Mouse (Mus musculus): ENCODE measurements around the gene Mis18a.

GRCm38 (mm10) chr16:90687687-90688263 is 39.4 kb downstream of the Mis18a start:
- TF ChIP-seq GATA1 (IDR thresholded peaks at IDR 0.05; ENCODE audit: borderline replicate concordance, low read length): no peak
- TF ChIP-seq FLI1 (IDR thresholded peaks at IDR 0.05; ENCODE audit: low read length): no peak
